Mouse (Mus musculus) forebrain, postnatal 0 days (tissue): ENCODE measurements around the gene Polr2j. TPM values are rescaled to one million over a fixed set of nuclear protein-coding genes. Genes with fewer than 3 reads are reported as not detected.

ENCODE experiments used
- ATAC-seq: fragments of 200-750 bp; cut with Nextera tagmentation; 2 replicates; pipeline ENCODE4 v1.8.0; 2017; ENCODE audit warnings: mild to moderate bottlenecking, moderate library complexity
- DNase-seq: peaks from one replicate; pipeline ENCODE4 v3.0.0-alpha.2; 2015
- H3K27ac ChIP-seq: fragments of 300-500 bp; sonication (generic); 2 replicates; pipeline ENCODE4 v1.5.1; 2014; ENCODE audit warnings: low read depth, mild to moderate bottlenecking, antibody characterized with exemption, low read length, moderate library complexity, mixed read lengths
- H3K27me3 ChIP-seq: fragments of 300-500 bp; sonication (generic); 2 replicates; pipeline ENCODE4 v1.6.1; 2014; ENCODE audit warnings: mild to moderate bottlenecking, low read length, mixed read lengths; ENCODE audit not compliant: insufficient read depth
- H3K36me3 ChIP-seq: fragments of 300-500 bp; sonication (generic); 2 replicates; pipeline ENCODE4 v1.6.1; 2014; ENCODE audit warnings: mild to moderate bottlenecking, moderate library complexity; ENCODE audit not compliant: insufficient read depth
- H3K4me1 ChIP-seq: fragments of 300-500 bp; sonication (generic); 2 replicates; pipeline ENCODE4 v1.6.1; 2014; ENCODE audit warnings: antibody characterized with exemption; ENCODE audit not compliant: insufficient read depth
- H3K4me2 ChIP-seq: fragments of 300-500 bp; sonication (generic); 2 replicates; pipeline ENCODE4 v1.6.1; 2014; ENCODE audit warnings: low read depth, mild to moderate bottlenecking, moderate library complexity
- H3K4me3 ChIP-seq: fragments of 300-500 bp; sonication (generic); 2 replicates; pipeline ENCODE4 v1.5.1; 2014; ENCODE audit warnings: low read depth, low read length, mixed read lengths
- H3K9ac ChIP-seq: fragments of 300-500 bp; sonication (generic); 2 replicates; pipeline ENCODE4 v1.6.1; 2014; ENCODE audit warnings: mild to moderate bottlenecking
- H3K9me3 ChIP-seq: fragments of 300-500 bp; sonication (generic); 2 replicates; pipeline ENCODE4 v1.6.1; 2016; ENCODE audit warnings: low read length
- CTCF ChIP-seq: sonication (generic); IDR thresholded peaks from 2 replicates; pipeline ENCODE4 v1.5.1; 2016; ENCODE audit warnings: antibody characterized with exemption, control low read depth, low read depth
- WGBS: fragments of 180-500 bp; shearing (Covaris S2); extraction: QIAGEN DNeasy Blood & Tissue Kit; methylation state at CpG from one replicate; pipeline ENCODE4 v1.1.7; 2014; 5-methylcytosine and 5-hydroxymethylcytosine counted together
- polyA plus RNA-seq: library from polyadenylated mRNA; unstranded; fragments of >200 nt; fragmentation: Nextera tagmentation; extraction: Ambion mirVana; gene quantifications from 2 replicates; pipeline ENCODE4 v1.2.1, GENCODE M21; 2015
- total RNA-seq: library from RNA; depleted of rRNA; stranded (reverse); fragments of >200 nt; gene quantifications from 2 replicates; pipeline ENCODE4 v1.2.3, GENCODE M21; 2014

Polr2j gene
- total and polyA plus RNA-seq, 2 experiments from 2014 or later: 85.0 to 237 TPM

DNA sequence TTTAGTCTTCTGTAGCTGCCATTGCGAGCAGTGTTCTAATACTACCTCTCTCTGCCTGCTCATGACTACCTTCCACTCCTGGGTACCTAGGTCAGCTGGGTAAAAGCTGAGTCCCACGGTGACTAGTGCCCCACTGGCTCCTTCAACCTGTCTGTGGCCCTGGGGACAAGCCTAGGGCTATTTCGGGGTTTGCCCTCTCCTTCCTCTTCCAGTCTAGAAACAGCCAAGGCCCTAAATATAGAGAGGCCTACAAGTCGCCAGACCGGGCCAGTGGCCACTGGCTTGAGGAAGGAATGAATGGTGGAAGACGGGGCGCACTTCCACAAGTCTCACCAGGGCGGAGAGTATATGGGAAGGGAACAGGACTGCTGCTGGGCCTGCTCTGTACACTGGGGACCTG is 30.1 kb upstream of the Polr2j start:
- DNase-seq (no peak), ATAC-seq (no peak)
- no peak overlapping the region for H3K4me2 ChIP-seq
- no peak overlapping the region for H3K4me3 ChIP-seq
- H3K9me3 ChIP-seq: no peaks in the 10 kb centered on the region
- WGBS: 94% methylated on average over 8 of the region's 8 CpGs
- TF ChIP-seq CTCF: no peak
- H3K4me1 ChIP-seq: peaks cover 3% of the 10 kb centered on the region; the same call in 1 of the 2 replicates
- no peaks in the 10 kb centered on the region for H3K36me3 ChIP-seq
- 0 out of 2 replicates have a peak, but pooled peaks cover 11% of the 10 kb centered on the region for H3K27me3 ChIP-seq
- H3K27ac ChIP-seq: no peak overlapping the region
- no peak overlapping the region for H3K9ac ChIP-seq

DNA sequence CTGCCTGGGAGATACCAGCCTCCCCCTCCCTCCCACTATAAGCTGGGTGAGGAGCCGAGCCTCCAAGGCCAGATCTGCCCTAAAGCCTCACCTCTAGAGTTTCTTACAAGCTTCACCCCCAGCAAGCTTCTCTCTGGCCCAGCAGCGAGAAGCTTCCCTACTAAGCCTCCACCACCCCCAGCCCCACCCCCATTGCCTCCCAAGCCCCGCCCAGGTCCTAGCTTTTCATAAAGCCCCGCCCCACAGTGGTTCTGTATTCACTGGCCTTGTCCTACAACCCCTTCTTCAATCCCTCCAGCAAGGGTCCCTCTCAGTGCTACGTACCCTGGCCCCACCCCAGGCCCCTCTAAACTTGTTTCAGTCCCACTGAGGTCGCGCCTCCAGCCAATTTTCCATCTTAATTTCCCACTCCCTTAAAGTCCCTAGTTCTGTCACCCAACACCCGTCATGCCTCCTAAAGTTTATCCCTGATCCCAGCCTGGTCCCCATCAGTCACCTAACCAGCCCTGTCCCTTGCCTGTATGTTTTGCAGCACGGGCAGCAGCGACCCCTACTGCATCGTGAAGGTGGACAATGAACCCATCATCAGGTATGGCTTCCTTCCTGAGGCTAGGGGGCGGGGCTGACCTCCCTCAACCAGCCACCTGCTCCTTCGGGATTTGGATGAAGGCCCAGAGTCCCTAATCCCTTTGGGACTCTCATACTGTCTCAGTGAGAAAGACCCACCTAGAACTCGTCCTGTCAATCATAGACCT is 27.4 kb upstream of the Polr2j start:
- H3K36me3 ChIP-seq: no peaks in the 10 kb centered on the region
- H3K9me3 ChIP-seq: no peaks in the 10 kb centered on the region
- no peak overlapping the region for H3K9ac ChIP-seq
- DNase-seq (no peak), ATAC-seq (no peak)
- no peak overlapping the region for H3K4me3 ChIP-seq
- 16% methylated on average over 14 of the region's 14 CpGs for WGBS
- H3K27me3 ChIP-seq: 0 out of 2 replicates have a peak, but pooled peaks cover 9% of the 10 kb centered on the region
- TF ChIP-seq CTCF: peak; percentile 38; the same call in 1 of the 2 replicates
- no peak overlapping the region for H3K4me2 ChIP-seq
- no peak overlapping the region for H3K27ac ChIP-seq
- no peaks in the 10 kb centered on the region for H3K4me1 ChIP-seq

DNA sequence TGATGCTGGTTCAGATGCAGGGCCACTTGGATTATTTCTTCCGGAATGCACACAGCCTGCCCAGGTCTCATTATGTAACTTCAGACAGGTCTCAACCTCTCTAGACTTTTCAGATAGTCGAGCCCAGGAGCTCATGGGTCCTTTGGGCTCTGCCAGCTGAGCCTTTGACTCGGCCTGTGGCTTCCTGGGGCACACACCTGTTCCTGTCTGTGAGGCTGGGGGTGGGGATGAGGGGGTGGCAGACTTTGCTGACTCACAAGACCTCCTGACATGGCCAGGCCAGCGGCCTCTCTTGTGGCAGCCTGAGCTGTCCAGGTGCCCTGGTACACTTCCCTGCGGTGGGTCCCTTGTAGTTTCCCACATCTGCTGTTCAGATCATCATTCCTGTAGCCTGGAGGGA is 24.5 kb upstream of the Polr2j start:
- Histone ChIP-seq H3K4me3 (no peak overlapping the region), H3K4me2 (no peak overlapping the region), H3K36me3 (no peaks in the 10 kb centered on the region), H3K4me1 (no peaks in the 10 kb centered on the region), H3K27ac (no peak overlapping the region), H3K27me3 (no peaks in the 10 kb centered on the region), H3K9ac (no peak overlapping the region), H3K9me3 (no peaks in the 10 kb centered on the region)
- WGBS: 69% methylated on average over 5 of the region's 5 CpGs
- TF ChIP-seq CTCF: no peak
- DNase-seq (no peak), ATAC-seq (no peak)

DNA sequence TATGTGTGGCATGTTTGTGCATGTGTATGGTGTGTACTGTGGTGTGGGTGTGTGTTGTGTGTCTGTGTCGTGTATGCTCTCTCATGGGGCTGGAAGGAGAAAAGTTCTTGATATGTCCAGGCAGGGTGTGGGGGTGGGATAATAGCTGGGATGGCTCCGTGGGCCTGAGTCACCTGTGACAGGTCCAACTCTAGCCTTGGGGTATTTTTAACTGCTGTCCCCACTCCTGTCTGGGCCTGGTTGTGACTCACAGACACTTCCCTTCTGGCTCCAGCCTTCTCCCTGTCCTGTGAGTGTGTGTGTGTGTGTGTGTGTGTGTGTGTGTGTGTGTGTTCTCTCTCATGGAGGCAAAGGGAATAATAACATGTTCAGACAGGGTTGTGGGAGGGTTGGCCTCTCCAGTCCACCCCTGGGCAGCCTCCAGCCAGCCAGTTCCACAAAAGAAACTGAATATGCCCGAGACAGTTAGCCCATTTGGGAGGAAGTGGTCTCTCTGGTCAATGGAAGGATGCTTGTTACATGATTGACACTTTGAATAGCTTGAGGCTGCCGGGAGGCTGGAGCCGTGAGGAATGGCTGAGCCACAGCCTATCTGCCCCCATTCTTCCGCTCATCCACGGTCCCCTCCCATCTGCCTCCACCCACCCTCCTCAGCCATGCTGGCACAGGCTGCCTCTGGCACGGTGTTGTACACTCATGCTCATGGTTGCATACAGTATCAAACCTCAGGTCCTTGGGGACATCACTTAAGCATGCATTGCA is 22.0 kb upstream of the Polr2j start:
- no peak for DNase-seq
- H3K36me3 ChIP-seq: no peaks in the 10 kb centered on the region
- no peaks in the 10 kb centered on the region for H3K9me3 ChIP-seq
- no peak for ATAC-seq
- TF ChIP-seq CTCF: no peak
- no peak overlapping the region for H3K4me2 ChIP-seq
- H3K27ac ChIP-seq: no peak overlapping the region
- 38% methylated on average over 8 of the region's 8 CpGs for WGBS
- no peaks in the 10 kb centered on the region for H3K27me3 ChIP-seq
- H3K4me1 ChIP-seq: no peaks in the 10 kb centered on the region
- H3K4me3 ChIP-seq: no peak overlapping the region
- no peak overlapping the region for H3K9ac ChIP-seq

DNA sequence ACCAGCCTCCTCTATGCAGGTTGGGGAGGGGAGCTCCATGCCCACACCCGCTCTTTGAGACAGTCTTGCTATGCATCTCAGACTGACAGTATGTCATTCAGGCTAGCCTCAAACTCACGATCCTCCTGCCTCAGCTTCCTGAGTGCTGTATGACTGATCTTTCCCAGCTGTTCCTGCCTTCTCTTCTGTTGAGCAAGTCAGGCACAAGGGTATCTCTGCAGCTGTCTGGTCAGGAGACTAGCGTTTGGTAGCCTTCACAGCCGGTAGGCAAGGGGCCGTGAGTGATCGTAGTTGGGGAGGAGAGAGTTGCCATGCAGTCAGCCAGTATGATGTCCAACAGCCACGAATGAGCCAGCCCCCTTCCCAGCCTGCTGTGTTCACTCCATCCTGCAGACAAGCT is 21.3 kb upstream of the Polr2j start:
- ATAC-seq: no peak
- WGBS: 67% methylated on average over 7 of the region's 7 CpGs
- H3K36me3 ChIP-seq: no peaks in the 10 kb centered on the region

DNA sequence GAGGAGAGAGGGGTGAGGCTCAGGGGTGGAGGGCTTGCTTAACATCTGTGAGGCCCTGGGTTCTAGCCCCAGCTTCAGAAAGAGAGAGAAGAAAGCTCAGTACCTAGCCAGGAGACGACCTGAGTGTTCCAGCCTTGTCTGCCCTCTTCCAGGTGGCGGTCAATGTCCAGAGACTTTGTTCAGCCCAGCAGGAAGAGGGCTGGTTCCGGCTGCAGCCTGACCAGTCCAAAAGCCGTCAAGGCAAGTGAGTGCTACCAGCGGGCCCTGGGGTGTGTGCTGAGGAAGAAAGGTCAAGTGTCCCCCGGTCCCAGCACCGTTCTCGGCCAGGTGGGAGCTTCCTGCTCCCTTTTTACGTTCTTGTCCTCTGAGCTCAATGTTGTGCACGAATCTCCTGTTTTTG is 17.9 kb upstream of the Polr2j start:
- Histone ChIP-seq H3K4me3 (no peak overlapping the region), H3K27ac (no peak overlapping the region), H3K9ac (no peak overlapping the region), H3K4me1 (no peaks in the 10 kb centered on the region), H3K27me3 (no peaks in the 10 kb centered on the region), H3K36me3 (no peaks in the 10 kb centered on the region), H3K4me2 (no peak overlapping the region), H3K9me3 (no peaks in the 10 kb centered on the region)
- DNase-seq (no peak), ATAC-seq (no peak)
- TF ChIP-seq CTCF: no peak
- 84% methylated on average over 10 of the region's 10 CpGs for WGBS

More for the DNA sequence above, 21.3 kb upstream of the Polr2j start:
- no peak overlapping the region for H3K4me3 ChIP-seq
- no peak for DNase-seq
- no peak overlapping the region for H3K4me2 ChIP-seq
- H3K9me3 ChIP-seq: no peaks in the 10 kb centered on the region
- no peaks in the 10 kb centered on the region for H3K27me3 ChIP-seq
- no peak for TF ChIP-seq CTCF
- no peak overlapping the region for H3K9ac ChIP-seq
- no peaks in the 10 kb centered on the region for H3K4me1 ChIP-seq
- no peak overlapping the region for H3K27ac ChIP-seq
